Mouse (Mus musculus): ENCODE data around the gene Ltb4r1.

Gene Ltb4r1

DNA sequence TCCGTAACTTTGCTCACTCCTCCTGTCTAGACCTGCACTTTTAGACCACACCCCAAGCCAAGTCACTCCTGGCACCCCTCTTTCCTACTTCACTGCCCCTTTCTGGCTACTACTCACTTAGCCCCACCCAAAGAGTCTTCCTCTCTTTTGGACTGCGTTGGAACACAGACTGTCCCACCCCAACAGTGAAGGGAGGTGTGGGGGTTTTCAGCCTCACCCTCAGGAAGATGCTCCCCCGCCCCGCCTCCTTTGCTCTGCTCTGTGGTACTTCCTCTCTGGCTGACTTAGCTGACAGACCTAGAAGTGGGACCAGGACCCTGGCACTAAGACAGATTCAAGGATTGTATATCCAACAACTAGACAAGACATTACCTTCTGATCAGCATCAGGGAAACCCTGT, at the start of gene Ltb4r1:
Gene Ltb4r1, plus strand, starts transcription at position 267 of the 400 bp plus-strand sequence.
- no peak for DNase-seq (ENCODE audit: low spot score in 2 of 2)

DNA sequence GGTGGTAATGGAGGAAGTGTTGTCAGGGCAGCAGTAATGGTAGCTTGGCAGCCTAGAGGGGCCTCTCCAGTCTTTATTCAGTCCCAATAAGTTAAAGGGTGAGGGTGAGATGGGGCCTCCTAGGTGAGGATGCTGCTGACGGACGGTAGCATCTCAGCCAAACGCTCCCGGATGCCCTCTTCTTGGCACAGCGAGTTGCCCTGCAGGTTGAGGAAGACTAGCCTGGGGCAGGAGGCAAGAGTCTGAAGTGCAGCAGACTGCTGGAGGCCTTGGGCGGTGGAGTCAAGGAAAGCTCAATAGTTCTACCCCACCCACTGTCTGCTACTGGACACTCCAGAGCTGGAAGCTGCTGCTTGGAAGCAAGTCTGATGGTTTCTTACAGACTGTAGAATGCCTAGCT, 49.5 kb upstream of the Ltb4r1 start:
- DNase-seq (ENCODE audit: low spot score in 2 of 2) = no peak

DNA sequence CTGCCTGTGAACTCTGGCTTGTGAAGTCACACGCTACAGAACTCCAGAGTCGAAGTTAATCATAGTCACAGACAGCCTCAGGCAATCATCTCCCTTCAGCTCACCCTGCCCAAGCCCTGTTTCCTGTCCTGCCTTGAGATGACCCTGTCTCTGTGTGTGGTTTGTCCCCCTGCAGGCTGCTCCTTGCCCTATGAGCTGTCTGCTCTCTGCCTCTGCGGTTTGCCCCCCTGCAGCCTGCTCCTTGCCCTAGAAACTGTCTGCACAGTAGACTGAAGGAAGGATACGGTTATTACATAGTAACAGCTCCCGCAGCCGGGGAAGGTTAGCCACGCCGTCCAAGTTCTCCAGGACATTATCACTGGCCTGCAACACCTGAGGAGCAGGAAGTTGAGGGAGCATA, 48.9 kb upstream of the Ltb4r1 start:
- DNase-seq (ENCODE audit: low spot score in 2 of 2) = no peak

- no peak for DNase-seq (ENCODE audit: low spot score in 2 of 2)
These were observed 46.0 kb upstream of the Ltb4r1 start for GRCm38 (mm10) chr14:55719737-55720136.

DNA sequence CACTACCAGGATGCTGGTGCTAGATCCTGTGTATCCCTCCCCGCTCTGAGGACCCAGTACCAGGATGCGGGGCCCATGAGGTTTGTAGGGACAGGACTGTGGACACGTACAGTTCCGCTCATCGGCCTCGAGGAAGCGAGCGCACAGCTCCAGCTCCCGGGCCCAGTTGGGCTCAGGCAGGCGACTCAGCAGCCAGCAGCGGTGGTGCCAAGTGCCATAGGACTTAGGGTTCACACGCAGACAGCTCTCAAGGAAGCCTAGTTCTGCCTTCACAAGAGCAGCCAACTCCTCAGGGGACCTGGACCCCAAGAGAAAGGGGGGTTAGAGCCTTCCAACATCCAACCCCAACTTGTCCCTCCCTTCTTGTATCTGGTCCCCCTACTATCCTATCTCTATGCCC, 45.1 kb upstream of the Ltb4r1 start:
- no peak for DNase-seq (ENCODE audit: low spot score in 2 of 2)

- DNase-seq (ENCODE audit: low spot score in 2 of 2) = no peak
These were observed 44.7 kb upstream of the Ltb4r1 start for GRCm38 (mm10) chr14:55721076-55721475.

GRCm38 (mm10) chr14:55721700-55722437, 43.9 kb upstream of the Ltb4r1 start, which contains the start of gene Rabggta:
Gene Rabggta (minus strand): TSS chr14:55722263.
- peak; percentile 82 to 91 for DNase-seq (ENCODE audit: low spot score in 2 of 2)

DNA sequence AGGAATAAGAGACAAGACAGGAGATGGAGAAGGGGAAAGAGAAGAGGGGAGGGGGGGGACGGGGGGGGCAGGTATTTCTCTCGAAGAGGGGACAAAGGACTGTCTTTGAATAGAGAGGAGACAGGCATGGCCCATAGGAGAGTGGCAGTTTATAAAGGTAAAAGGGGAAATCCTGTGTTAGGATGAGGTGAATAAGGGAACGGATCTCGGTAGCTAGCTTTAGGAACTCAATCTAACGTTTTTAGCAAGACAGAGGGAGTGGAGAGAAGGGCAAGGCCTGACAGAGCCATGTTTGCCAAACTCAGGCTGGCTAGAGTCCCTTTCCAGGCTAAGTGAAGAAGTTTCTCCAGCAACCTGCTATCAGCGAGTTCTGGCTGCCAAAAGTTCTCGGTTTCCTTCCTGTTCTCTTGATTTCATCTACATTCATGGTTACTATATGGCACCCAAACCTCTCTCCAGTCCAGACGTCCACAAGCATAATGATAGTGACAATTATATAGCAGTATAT, 43.3 kb upstream of the Ltb4r1 start:
- no peak for DNase-seq (ENCODE audit: low spot score in 2 of 2)

- DNase-seq (ENCODE audit: low spot score in 2 of 2) = no peak
These were observed 42.3 kb upstream of the Ltb4r1 start for GRCm38 (mm10) chr14:55723433-55723832.

DNA sequence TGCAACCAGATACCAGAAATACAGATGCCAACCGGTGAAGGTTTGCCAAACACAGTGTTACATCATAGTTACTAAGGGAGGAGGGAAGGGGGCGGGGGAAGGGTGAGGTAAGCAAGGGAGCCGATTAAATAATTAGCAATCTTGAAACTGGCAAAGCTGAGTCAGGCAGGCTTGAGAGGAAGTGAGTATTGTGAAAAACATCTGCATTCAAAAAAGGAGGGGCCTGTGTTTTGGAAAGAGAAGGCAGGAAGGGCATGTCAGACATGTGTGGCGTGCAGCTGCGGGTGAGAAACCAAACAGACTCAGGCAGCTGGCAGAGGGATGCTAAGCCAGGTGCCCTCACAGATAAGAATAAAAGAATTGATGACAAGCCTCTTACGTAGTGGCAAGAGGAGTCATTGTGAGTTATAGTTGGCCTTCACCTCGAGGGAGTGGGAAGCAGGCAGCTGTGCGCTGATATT, 41.3 kb upstream of the Ltb4r1 start:
- no peak for DNase-seq (ENCODE audit: low spot score in 2 of 2)

- no peak for DNase-seq (ENCODE audit: low spot score in 2 of 2)
These were observed 39.5 kb upstream of the Ltb4r1 start for GRCm38 (mm10) chr14:55726261-55726660.

DNA sequence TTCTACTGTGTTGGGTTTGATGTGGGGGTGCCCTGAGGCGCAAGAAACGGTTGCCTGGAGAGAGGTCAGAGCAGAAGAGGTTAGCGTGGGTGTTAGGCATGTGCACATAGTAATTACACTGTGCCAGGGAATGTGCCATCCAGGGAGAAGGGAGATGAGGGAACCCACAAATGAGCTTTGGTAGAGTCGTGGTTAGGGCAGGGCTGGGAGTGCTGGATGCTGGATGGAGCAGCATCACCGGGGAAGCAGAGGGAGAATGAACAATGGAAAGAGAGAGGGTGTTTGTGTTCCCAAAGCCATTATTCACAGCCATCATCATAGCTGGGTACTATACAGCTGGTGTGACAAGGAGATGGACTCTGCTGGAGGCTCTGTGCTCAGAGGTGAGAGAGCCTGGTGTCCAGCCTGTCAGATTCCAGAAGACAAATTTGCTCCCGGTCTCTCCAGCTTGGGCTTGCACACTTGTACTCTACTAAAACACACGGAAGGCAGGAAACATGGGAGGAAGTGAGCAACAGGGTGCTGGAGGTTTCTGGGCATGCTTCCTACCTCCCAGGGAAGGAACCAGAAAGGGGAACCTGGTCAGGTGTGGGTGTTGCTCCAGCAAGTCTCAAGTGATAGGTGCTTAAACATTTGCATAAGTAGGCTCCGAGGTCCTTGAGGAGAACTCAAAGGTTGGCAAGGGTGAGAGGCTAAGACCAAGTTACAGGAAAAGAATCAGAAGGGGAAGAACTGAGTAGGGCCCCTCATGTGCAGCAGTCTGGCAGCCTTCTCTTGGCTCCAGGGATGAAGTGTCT, 37.7 kb upstream of the Ltb4r1 start:
- DNase-seq (ENCODE audit: low spot score in 2 of 2) = no peak

DNA sequence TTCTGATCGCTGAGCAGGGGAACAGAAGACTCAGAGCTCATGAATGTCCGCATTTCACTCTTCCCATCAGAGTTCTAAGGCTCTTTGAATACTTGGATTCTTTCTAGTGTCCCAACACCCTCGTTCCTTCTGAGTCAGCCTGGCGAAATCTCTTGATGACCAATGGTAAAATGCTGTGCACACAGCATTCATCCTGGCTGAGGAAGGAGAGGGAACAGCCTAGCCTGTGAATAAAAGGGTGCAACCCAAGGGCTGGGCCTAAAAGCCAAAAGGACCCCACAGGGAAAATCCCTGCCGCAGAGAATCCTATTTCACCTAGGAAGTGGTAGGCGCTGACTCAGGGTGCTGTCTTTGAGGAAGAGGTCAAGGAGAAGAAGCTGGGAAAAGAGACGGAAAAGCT, 35.6 kb upstream of the Ltb4r1 start:
- DNase-seq (ENCODE audit: low spot score in 2 of 2) = no peak

GRCm38 (mm10) chr14:55730531-55731032, 35.2 kb upstream of the Ltb4r1 start:
- peak in 1 of 2 experiments; percentile 55 for DNase-seq (ENCODE audit: low spot score in 2 of 2)

GRCm38 (mm10) chr14:55733889-55734288, 31.9 kb upstream of the Ltb4r1 start:
- no peak for DNase-seq (ENCODE audit: low spot score in 2 of 2)

DNA sequence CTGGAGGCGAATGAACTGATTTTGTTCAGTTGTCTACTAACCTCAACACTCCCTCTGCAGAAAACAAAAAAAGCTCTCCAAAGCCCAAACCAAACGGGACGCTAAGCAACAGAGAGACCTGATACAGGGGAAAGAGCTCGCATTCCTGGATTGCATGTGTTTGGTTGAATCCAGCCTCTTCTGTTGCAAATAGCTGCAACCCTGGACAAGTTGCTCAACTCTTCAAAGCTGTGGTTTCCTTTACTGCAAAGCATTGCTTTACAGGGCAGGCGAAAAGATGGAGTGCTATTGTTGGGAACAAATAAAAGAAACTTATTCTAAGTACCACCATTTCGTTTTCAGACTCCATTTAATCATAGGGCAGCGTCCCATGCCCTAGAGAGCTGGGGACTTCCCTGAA, 30.9 kb upstream of the Ltb4r1 start:
- no peak for DNase-seq (ENCODE audit: low spot score in 2 of 2)

DNA sequence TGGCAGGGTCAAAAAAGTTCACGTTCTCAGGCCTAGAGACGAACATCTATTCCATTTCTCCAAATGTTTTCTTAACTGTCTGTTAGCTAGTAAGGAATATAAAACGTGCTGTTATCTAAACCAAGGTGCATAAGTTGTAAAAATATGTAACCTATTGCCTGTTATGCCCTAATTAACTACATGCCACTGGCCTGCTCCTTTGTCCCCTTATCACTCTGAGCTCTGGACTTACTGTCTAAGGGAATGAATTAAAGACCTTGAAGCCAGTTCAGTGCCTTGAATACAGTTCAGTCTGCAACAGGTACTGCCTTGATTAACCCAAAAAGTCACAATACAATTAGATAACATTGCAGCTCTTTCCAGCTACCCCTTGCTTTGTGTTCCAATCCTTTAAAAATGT, 30.4 kb upstream of the Ltb4r1 start:
- DNase-seq (ENCODE audit: low spot score in 2 of 2) = no peak

GRCm38 (mm10) chr14:55735758-55736157, 30.0 kb upstream of the Ltb4r1 start:
- DNase-seq (ENCODE audit: low spot score in 2 of 2) = no peak

DNA sequence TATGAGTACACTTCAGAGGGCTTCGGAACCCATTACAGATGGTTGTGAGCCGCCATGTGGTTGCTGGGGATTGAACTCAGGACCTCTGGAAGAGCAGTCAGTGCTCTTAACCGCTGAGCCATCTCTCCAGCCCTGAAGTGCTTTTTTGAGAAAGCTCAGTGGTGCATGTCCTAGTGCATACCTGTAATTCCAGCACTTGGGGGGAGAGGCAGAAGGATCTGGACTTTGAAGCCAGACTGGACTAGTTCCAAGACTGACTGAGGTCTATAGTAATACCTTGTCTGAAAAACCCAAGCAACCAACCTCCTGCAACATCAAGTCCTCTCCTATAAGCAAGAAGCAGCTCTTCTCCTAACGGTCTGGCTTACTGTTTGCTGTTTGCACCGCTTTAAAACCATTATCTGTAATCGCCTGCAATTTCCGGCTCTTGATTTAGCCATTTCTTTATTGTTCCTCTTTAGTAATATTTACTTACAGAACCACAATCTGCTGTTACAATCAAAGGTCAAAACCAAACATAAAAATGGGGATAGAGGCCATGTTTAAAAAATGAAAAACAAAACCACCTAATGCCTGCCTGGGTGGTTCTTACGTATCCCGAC, 28.6 kb upstream of the Ltb4r1 start:
- no peak for DNase-seq (ENCODE audit: low spot score in 2 of 2)

DNA sequence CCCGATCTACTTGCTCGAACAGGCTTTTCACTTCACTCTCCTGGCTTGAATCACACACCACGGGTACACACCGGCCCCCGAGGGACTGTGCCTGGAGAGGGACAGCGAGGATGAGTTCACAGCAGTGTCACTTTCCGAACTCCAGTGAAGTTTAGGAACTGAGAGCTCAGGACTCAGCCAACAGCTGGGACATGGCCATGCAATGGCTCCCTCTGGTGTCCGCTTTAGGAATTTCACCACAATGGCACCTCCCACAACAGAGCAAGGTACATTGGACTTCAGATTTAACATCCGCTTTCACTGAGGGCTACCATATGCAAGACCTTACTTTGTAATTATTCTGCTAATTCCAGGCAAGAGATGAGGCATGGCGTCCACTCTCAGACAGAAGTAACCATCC, 22.1 kb upstream of the Ltb4r1 start:
- peak in 1 of 2 experiments; percentile 88 for DNase-seq (ENCODE audit: low spot score in 2 of 2)

DNA sequence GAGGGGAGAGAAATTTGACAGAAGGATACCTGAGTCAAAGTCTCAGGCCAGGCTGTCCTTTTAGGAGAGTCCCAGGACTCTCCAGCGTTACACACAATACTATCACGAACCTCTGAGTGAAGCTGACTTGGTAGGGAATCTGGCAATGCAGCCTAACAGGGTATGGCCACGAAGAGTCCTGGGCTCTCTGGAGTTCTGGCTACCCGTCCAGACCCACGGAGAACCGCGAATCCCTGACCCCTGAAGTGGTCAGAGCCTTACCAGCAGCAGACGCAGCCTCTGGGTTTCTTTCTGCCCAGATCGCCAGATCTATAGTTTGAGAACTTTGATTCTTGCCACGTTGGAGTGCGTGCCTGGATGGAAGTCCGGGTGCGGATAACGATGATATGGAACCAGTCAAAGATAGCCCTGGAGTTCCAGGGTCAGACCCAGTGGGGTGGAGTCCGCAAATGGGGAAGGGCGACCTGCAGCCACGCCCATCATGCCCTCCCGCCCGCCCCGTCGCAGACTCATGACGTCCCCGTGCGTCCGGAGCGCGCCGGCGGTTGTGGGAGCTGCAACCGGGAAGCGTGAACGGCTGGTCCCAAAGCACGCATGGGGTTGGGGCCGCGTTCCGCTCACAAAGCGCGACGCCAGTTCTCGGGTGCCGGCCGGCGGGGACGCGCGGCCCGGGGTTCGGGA, 20.4 kb upstream of the Ltb4r1 start, which contains the start of the genes Dhrs1 and Nop9:
Gene Dhrs1, minus strand, starts transcription at position 511 of the 681 bp plus-strand sequence.
Gene Nop9, plus strand, starts transcription at position 514 of the 681 bp plus-strand sequence.
- DNase-seq (ENCODE audit: low spot score in 2 of 2) = peak; percentile 55 to 81
